Mouse (Mus musculus) lung, adult 2 months (tissue): ENCODE measurements at regions not wholly inside any gene's neighbourhood (a gene's known extent, or its start where the extent isn't known, plus 50 kb on each side); places are given as distances from the start of the nearest gene placed in this dataset.
"Not testable (repeated sequence)": the region's sequence is repeated elsewhere in the genome, so short reads cannot be mapped to it uniquely, and the experiment has no call there.

Source experiments
- DNase-seq: peaks from one replicate; pipeline ENCODE4 v3.0.0; 2022
- H3K4me1 ChIP-seq: fragments of 200-500 bp; 2 replicates; pipeline ENCODE4 v1.6.1; 2011; ENCODE audit warnings: low read length; ENCODE audit not compliant: control insufficient read depth, insufficient read depth
- H3K4me3 ChIP-seq: fragments of 200-500 bp; replicated peaks from 2 replicates; pipeline ENCODE3; 2011; ENCODE audit warnings: low read depth, mild to moderate bottlenecking, control low read depth, low read length; ENCODE audit errors: extremely low read depth
- WGBS: fragments of 180-500 bp; shearing (Covaris S2); methylation state at CpG from one replicate; pipeline ENCODE4 v1.1.7; 2018; 5-methylcytosine and 5-hydroxymethylcytosine counted together

- not testable (repeated sequence) for H3K4me3 ChIP-seq, H3K4me1 ChIP-seq
- DNase-seq: peak; percentile 5
- 1% methylated on average over 62 of the region's 77 CpGs for WGBS
Measured at GRCm38 (mm10) chr12:24252071-24252874, 155.2 kb upstream of the 9030624G23Rik start.
